Mouse (Mus musculus) kidney, embryonic 16.5 days (tissue): Measurements from ENCODE around the gene Gm7544. TPM values are rescaled to one million over a fixed set of nuclear protein-coding genes. Genes with fewer than 3 reads are reported as not detected.
A peak's percentile ranks its signal among the peaks of the same experiment; 100 is the strongest.
"Not testable (repeated sequence)": the region's sequence is repeated elsewhere in the genome, so short reads cannot be mapped to it uniquely, and the experiment has no call there.

ENCODE experiments used
- ATAC-seq: fragments of 200-750 bp; cut with Nextera tagmentation; 2 replicates; pipeline ENCODE4 v1.8.0; 2017; ENCODE audit warnings: moderate TSS enrichment; ENCODE audit not compliant: low FRiP score, low TSS enrichment
- H3K27ac ChIP-seq: fragments of 300-500 bp; sonication (generic); 2 replicates; pipeline ENCODE4 v1.5.1; 2014; ENCODE audit warnings: low read length
- H3K27me3 ChIP-seq: fragments of 300-500 bp; sonication (generic); 2 replicates; pipeline ENCODE4 v1.6.1; 2014; ENCODE audit warnings: low read length, control low read depth, mixed read lengths; ENCODE audit not compliant: insufficient read depth
- H3K36me3 ChIP-seq: fragments of 300-500 bp; sonication (generic); 2 replicates; pipeline ENCODE4 v1.6.1; 2014; ENCODE audit warnings: low read length, control low read depth, mixed read lengths; ENCODE audit not compliant: insufficient read depth
- H3K4me1 ChIP-seq: fragments of 300-500 bp; sonication (generic); 2 replicates; pipeline ENCODE4 v1.6.1; 2014; ENCODE audit warnings: low read length, control low read depth, mixed read lengths; ENCODE audit not compliant: insufficient read depth
- H3K4me2 ChIP-seq: fragments of 300-500 bp; sonication (generic); replicated peaks from 2 replicates; pipeline ENCODE4 v1.6.1; 2014; ENCODE audit warnings: low read depth, low read length
- H3K4me3 ChIP-seq: fragments of 300-500 bp; sonication (generic); 2 replicates; pipeline ENCODE4 v1.5.1; 2014; ENCODE audit warnings: mild to moderate bottlenecking, low read length
- H3K9ac ChIP-seq: fragments of 300-500 bp; sonication (generic); replicated peaks from 2 replicates; pipeline ENCODE4 v1.6.1; 2014; ENCODE audit warnings: low read length
- H3K9me3 ChIP-seq: fragments of 300-500 bp; sonication (generic); 2 replicates; pipeline ENCODE4 v1.6.1; 2016; ENCODE audit warnings: low read length, control low read depth
- WGBS: fragments of 180-500 bp; shearing (Covaris S2); extraction: QIAGEN DNeasy Blood & Tissue Kit; methylation state at CpG from one replicate; pipeline ENCODE4 v1.1.7; 2014; 5-methylcytosine and 5-hydroxymethylcytosine counted together
- polyA plus RNA-seq: library from polyadenylated mRNA; unstranded; fragments of >200 nt; fragmentation: Nextera tagmentation; extraction: Ambion mirVana; gene quantifications from 2 replicates; pipeline ENCODE4 v1.2.1, GENCODE M21; 2015

Gm7544 gene
- polyA plus RNA-seq, 1 experiment from 2014 or later, result not detected

DNA sequence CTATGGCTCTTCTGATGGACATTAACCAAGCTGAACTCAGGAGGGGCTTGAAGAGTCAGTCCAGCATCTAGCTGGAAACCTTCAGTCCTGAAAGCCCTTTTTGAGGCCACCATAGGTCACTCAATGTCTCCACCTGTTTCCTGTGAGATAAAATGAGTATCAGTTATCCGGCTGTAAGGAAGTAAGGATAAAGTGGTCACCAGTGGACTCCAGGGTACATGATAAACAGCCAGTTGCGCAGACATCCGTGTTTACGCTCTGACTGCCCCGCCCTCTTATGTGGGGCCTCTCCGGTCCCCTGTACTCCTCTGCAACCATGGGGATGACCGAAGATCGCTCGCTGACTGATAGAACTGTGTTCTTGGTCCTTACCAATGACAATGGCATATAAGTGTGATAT, 18.5 kb upstream of the Gm7544 start:
- Histone ChIP-seq H3K36me3 (no peaks in the 10 kb centered on the region), H3K4me2 (no peak overlapping the region), H3K4me1 (no peaks in the 10 kb centered on the region), H3K9me3 (no peaks in the 10 kb centered on the region), H3K27ac (no peak overlapping the region), H3K4me3 (no peak overlapping the region), H3K9ac (no peak overlapping the region), H3K27me3 (no peaks in the 10 kb centered on the region)
- ATAC-seq, result no peak
- WGBS, result 79% methylated on average over 9 of the region's 9 CpGs

DNA sequence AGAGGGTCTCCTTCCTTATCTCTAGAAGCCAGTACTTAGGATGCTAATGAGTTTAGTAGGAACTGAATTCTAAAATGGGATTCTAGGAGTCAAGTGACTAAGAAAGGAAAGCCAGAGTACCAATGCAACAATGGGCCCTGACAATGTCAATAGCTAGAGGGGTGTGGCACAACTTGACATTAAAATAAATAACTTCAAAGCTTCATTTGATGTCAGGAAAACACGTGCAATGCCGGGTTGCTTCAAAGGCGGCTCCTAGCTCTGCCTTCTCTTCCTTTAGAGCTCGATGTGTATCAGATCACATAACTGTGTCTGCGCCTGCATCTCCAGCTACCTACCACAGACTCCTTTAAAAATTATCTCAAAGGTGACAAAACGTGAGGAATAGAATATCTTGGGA, 18.1 kb upstream of the Gm7544 start:
- Histone ChIP-seq H3K4me2 (no peak overlapping the region), H3K4me1 (no peaks in the 10 kb centered on the region), H3K9ac (no peak overlapping the region), H3K4me3 (no peak overlapping the region), H3K27me3 (no peaks in the 10 kb centered on the region), H3K9me3 (no peaks in the 10 kb centered on the region), H3K36me3 (no peaks in the 10 kb centered on the region), H3K27ac (no peak overlapping the region)
- 62% methylated on average over 6 of the region's 6 CpGs for WGBS
- no peak for ATAC-seq

DNA sequence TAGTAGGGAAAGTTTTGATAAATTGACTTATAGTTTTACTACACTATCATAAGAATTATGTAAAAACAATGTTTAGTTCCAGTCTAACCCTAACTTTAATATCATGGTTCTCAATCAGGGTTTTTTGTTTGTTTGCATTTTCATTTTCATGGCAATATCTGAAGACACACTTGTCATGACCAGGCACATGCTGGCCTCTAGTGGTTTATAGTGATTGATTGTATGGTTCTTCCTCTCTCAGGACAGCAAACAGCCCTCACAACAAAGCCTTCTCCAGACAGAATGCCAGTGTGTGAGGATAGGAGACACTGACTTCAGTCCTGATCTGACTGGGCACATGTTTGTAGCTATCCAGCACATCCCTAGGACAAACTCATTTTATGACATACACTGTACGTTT, 17.4 kb upstream of the Gm7544 start:
- no peaks in the 10 kb centered on the region for H3K9me3 ChIP-seq
- WGBS, result 74% methylated on average over 1 of the region's 1 CpGs
- no peaks in the 10 kb centered on the region for H3K4me1 ChIP-seq
- no peak overlapping the region for H3K27ac ChIP-seq
- H3K4me3 ChIP-seq, result no peak overlapping the region
- H3K27me3 ChIP-seq, result no peaks in the 10 kb centered on the region
- H3K36me3 ChIP-seq, result no peaks in the 10 kb centered on the region
- no peak overlapping the region for H3K4me2 ChIP-seq
- no peak for ATAC-seq
- no peak overlapping the region for H3K9ac ChIP-seq

DNA sequence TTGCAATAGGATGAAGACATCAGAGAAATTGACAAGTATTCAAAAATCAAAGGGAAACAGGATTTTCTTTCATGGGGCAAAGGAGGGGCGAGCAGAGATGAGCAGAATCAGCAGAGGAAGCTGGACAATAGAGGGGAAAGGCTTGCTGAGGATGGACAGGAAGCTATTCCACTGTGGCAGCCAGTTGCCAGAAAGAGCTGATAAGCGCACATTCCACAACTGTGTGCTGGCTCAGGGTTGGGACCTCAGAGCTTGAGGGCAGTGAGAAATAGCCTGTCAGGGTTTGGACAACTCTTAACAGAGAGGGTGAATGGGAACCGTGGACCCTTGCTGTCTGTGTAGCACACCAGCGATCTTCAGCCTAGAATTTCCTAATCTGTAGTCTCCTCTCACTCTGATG, 16.2 kb upstream of the Gm7544 start:
- H3K27me3 ChIP-seq, result no peaks in the 10 kb centered on the region
- no peaks in the 10 kb centered on the region for H3K36me3 ChIP-seq
- H3K27ac ChIP-seq, result no peak overlapping the region
- no peaks in the 10 kb centered on the region for H3K9me3 ChIP-seq
- 50% methylated on average over 4 of the region's 4 CpGs for WGBS
- H3K4me3 ChIP-seq, result no peak overlapping the region
- peak; percentile 61; the same call in 1 of the 2 replicates for ATAC-seq
- no peak overlapping the region for H3K9ac ChIP-seq
- no peaks in the 10 kb centered on the region for H3K4me1 ChIP-seq
- no peak overlapping the region for H3K4me2 ChIP-seq

DNA sequence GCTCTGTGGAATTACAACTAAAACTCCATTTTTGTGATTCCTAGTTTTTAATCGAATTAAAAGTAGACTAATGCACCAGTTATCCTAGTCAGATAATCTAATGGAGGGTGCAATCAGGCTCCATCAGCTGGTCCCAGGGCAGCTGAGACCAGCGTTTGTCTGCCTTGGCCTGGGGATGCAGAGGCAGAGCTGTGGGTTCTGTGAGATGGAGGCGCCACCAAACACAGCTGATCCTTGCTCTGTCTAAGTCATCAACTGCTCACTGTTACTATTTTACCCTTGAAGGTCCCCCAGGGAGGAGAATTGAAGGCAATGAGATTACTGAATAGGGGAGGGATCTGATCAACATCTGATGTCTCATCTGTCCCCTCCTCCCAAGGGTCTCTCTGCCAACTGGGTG, 10.6 kb upstream of the Gm7544 start:
- H3K9ac ChIP-seq, result no peak overlapping the region
- no peak overlapping the region for H3K27ac ChIP-seq
- no peak overlapping the region for H3K4me2 ChIP-seq
- WGBS, result 70% methylated on average over 3 of the region's 3 CpGs
- H3K9me3 ChIP-seq, result no peaks in the 10 kb centered on the region
- no peaks in the 10 kb centered on the region for H3K36me3 ChIP-seq
- H3K27me3 ChIP-seq, result no peaks in the 10 kb centered on the region
- no peak for ATAC-seq
- H3K4me3 ChIP-seq, result no peak overlapping the region
- H3K4me1 ChIP-seq, result no peaks in the 10 kb centered on the region

DNA sequence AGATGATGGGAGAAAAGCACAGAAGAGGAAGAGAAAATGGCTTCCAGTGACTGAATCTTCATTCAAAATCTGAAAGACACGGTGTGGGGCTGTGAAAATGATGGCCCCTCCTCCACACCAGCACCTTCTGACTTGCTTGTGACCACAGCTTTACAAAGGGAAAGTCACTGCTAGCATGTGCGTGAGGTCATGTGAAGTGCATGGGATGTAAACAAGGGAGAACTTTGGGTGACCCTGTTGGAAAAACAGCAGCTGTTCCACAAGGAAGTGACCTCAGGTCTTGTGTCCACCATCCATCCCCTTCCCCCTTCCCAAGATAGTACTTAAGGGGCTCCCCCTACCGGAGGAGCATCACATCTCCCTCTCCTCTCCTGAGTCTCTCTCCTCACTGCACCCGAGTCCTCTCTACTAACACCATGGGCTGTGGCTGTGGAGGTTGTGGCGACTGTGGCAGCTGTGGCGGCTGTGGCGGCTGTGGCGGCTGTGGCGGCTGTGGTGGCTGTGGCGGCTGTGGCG, 4.1 kb upstream of the Gm7544 start, which contains the start of gene Gm47955:
TSS of gene Gm47955 (plus strand) at position 417 of the 516 bp plus-strand sequence.
- no peak for ATAC-seq
- 80% methylated on average over 7 of the region's 11 CpGs for WGBS

DNA sequence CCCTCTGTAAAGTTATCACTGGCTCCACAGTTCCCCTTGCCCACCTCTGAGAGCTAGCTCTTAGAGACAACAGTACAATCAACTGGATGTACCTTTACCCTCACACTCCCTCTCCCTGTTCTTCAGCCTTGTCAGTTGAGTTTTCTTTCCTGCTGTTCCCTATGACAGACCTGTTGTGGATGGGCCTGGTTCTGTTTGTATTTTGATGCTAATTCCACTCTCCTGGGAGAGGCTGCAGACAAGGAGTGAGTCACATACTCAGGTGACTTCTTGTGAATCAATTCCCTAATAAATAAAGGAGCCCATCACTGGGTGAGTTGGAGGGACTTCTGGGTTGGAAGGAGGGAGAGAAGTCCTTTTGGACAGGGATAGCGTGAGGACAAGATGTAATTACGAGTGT, 7.2 kb downstream of the Gm7544 start:
- no peak for ATAC-seq
- Histone ChIP-seq H3K4me2 (no peak overlapping the region), H3K9me3 (no peaks in the 10 kb centered on the region), H3K27ac (no peak overlapping the region), H3K9ac (no peak overlapping the region), H3K4me3 (no peak overlapping the region), H3K4me1 (no peaks in the 10 kb centered on the region), H3K36me3 (no peaks in the 10 kb centered on the region), H3K27me3 (no peaks in the 10 kb centered on the region)
- 88% methylated on average over 2 of the region's 2 CpGs for WGBS

More for the DNA sequence above, 4.1 kb upstream of the Gm7544 start, which contains the start of gene Gm47955:
- Histone ChIP-seq H3K4me3 (no peak within 1 kb of the TSS), H3K4me1 (no peaks in the 10 kb centered on the region), H3K4me2 (no peak within 1 kb of the TSS), H3K9me3 (no peaks in the 10 kb centered on the region), H3K36me3 (no peaks in the 10 kb centered on the region), H3K27ac (no peak within 1 kb of the TSS), H3K9ac (no peak within 1 kb of the TSS), H3K27me3 (no peaks in the 10 kb centered on the region)

DNA sequence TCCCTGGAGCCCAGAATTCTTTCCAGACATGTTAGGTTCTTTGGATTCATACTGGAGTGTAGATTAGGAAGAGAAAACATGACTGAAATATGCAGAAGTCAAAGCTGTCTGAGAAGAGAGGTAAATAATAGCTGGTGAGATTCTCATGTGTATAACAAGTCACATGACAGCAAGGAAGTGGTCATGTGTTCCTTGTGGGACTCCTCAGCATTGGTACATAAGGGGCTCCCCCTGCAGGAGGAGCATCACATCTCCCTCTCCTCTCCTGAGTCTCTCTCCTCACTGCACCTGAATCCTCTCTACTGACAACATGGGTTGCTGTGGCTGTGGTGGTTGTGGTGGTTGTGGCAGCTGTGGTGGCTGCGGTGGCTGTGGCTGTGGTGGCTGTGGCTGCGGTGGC, 9.8 kb downstream of the Gm7544 start:
- not testable (repeated sequence) for H3K4me2 ChIP-seq, H3K36me3 ChIP-seq, H3K4me3 ChIP-seq, H3K27ac ChIP-seq, ATAC-seq, H3K9me3 ChIP-seq, H3K27me3 ChIP-seq, H3K9ac ChIP-seq, H3K4me1 ChIP-seq
- 100% methylated on average over 2 of the region's 2 CpGs for WGBS

DNA sequence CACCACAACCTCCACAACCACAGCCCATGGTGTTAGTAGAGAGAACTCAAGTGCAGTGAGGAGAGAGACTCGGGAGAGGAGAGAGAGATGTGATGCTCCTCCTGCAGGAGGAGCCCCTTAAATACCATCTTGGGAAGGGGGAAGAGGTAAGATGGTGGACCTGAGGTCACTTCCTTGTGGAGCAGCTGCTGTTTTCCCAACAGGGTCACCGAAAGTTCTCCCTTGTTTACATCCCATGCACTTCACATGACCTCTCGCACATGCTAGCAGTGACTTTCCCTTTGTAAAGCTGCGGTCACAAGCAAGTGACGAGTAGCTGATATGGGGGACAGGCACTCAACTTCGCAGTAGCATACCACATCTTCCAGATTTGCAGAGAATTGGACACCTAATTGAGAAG, 12.5 kb downstream of the Gm7544 start, which contains the start of gene A030003K21Rik:
TSS of gene A030003K21Rik (minus strand) at position 94 of the 400 bp plus-strand sequence.
- H3K4me1 ChIP-seq, H3K9me3 ChIP-seq, ATAC-seq, H3K9ac ChIP-seq, H3K36me3 ChIP-seq, H3K4me2 ChIP-seq, H3K4me3 ChIP-seq, H3K27me3 ChIP-seq, H3K27ac ChIP-seq: not testable (repeated sequence)
- WGBS, result no CpG with 5 or more reads among the region's 6 CpGs

DNA sequence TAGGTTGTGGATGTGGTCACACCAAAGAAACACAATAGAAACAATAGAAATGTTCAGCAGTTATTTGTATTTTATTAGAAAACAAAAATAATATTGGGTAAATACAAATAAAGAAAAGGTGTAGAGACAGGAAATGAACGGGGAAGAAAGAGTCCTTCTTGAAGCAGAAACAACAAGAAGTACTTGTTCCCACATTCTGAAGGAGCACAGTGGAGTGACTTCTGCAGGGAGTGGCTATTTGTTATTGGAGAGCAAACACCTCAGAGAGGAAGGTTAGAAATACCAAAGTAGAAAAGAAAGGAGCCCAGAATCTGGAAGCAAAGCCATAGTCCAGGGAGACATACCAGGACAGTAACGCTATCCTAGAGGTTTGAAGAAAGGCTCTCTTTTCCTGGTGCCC, 13.3 kb downstream of the Gm7544 start:
- H3K4me2 ChIP-seq, H3K9ac ChIP-seq, H3K9me3 ChIP-seq, H3K27me3 ChIP-seq, ATAC-seq, H3K4me3 ChIP-seq, H3K4me1 ChIP-seq, H3K27ac ChIP-seq, H3K36me3 ChIP-seq: not testable (repeated sequence)
- WGBS, result 64% methylated on average over 1 of the region's 2 CpGs
